Mouse (Mus musculus): ENCODE measurements around the gene Ppara.

The Ppara gene

GRCm38 (mm10) chr15:85705566-85706332, 29.0 kb upstream of the Ppara start:
- peak; percentile 84 for DNase-seq

- no peak for DNase-seq
Observed at GRCm38 (mm10) chr15:85706527-85706926, 28.3 kb upstream of the Ppara start.

GRCm38 (mm10) chr15:85707017-85707416, 27.8 kb upstream of the Ppara start:
- peak; percentile 75 for DNase-seq

GRCm38 (mm10) chr15:85707458-85708030, 27.2 kb upstream of the Ppara start:
- peak; percentile 16 for DNase-seq

GRCm38 (mm10) chr15:85708217-85708616, 26.6 kb upstream of the Ppara start:
- no peak for DNase-seq

- no peak for DNase-seq
Observed at GRCm38 (mm10) chr15:85708843-85709242, 25.9 kb upstream of the Ppara start.

- peak; percentile 92 for DNase-seq
Observed at GRCm38 (mm10) chr15:85709268-85709973, 25.4 kb upstream of the Ppara start.

- peak; percentile 86 for DNase-seq
Observed at GRCm38 (mm10) chr15:85710179-85710578, 24.6 kb upstream of the Ppara start.

GRCm38 (mm10) chr15:85710641-85711580, 23.9 kb upstream of the Ppara start:
- no peak for DNase-seq

GRCm38 (mm10) chr15:85712565-85713168, 22.1 kb upstream of the Ppara start:
- no peak for DNase-seq

GRCm38 (mm10) chr15:85713417-85713816, 21.4 kb upstream of the Ppara start:
- DNase-seq, result no peak

- DNase-seq, result no peak
Observed at GRCm38 (mm10) chr15:85715059-85715458, 19.7 kb upstream of the Ppara start.

GRCm38 (mm10) chr15:85716045-85716444, 18.7 kb upstream of the Ppara start:
- peak; percentile 90 for DNase-seq

- no peak for DNase-seq
Observed at GRCm38 (mm10) chr15:85716591-85716990, 18.2 kb upstream of the Ppara start.

GRCm38 (mm10) chr15:85717008-85717407, 17.8 kb upstream of the Ppara start:
- DNase-seq, result no peak

GRCm38 (mm10) chr15:85717800-85718199, 17.0 kb upstream of the Ppara start:
- DNase-seq, result no peak

GRCm38 (mm10) chr15:85719017-85719416, 15.8 kb upstream of the Ppara start:
- DNase-seq, result no peak

- peak; percentile 55 for DNase-seq
Observed at GRCm38 (mm10) chr15:85720366-85720841, 14.4 kb upstream of the Ppara start.

- DNase-seq, result peak; percentile 71
Observed at GRCm38 (mm10) chr15:85724271-85725165, 10.3 kb upstream of the Ppara start.

- no peak for DNase-seq
Observed at GRCm38 (mm10) chr15:85728224-85728623, 6.6 kb upstream of the Ppara start.

GRCm38 (mm10) chr15:85729256-85729655, 5.5 kb upstream of the Ppara start:
- DNase-seq, result no peak

Data from kidney, adult 18-20 months (tissue).